Mouse (Mus musculus) gastrocnemius, adult 2 months (tissue): ENCODE data around the gene Cdkal1. TPM values are rescaled to one million over a fixed set of nuclear protein-coding genes. Genes with fewer than 3 reads are reported as not detected.
A peak's percentile ranks its signal among the peaks of the same experiment; 100 is the strongest.

Experiments
- DNase-seq: peaks from one replicate; pipeline ENCODE4 v3.0.0; 2022
- H3K27ac ChIP-seq: fragments of 200-600 bp; 2 replicates; pipeline ENCODE4 v1.8.1; 2022; ENCODE audit warnings: mild to moderate bottlenecking
- H3K4me3 ChIP-seq: fragments of 200-600 bp; 2 replicates; pipeline ENCODE4 v1.8.1; 2022; ENCODE audit warnings: mild to moderate bottlenecking, moderate library complexity
- CTCF ChIP-seq: fragments of 200-600 bp; IDR thresholded peaks from 2 replicates; pipeline ENCODE4 v1.8.1; 2022; ENCODE audit warnings: antibody characterized with exemption, mild to moderate bottlenecking, moderate library complexity
- intact Hi-C: fragments of 180-260 bp; cut with DNase I; formaldehyde crosslinking; loops from one replicate; pipeline ENCODE4 v1.15.1; 2025
- total RNA-seq, 2 experiments: library from RNA; stranded (reverse); gene quantifications; 2 replicates each; pipeline ENCODE4 v1.2.3; 2021

Gene Cdkal1
- total RNA-seq, 2 experiments from 2014 or later, result 35.4 to 35.5 TPM

DNA sequence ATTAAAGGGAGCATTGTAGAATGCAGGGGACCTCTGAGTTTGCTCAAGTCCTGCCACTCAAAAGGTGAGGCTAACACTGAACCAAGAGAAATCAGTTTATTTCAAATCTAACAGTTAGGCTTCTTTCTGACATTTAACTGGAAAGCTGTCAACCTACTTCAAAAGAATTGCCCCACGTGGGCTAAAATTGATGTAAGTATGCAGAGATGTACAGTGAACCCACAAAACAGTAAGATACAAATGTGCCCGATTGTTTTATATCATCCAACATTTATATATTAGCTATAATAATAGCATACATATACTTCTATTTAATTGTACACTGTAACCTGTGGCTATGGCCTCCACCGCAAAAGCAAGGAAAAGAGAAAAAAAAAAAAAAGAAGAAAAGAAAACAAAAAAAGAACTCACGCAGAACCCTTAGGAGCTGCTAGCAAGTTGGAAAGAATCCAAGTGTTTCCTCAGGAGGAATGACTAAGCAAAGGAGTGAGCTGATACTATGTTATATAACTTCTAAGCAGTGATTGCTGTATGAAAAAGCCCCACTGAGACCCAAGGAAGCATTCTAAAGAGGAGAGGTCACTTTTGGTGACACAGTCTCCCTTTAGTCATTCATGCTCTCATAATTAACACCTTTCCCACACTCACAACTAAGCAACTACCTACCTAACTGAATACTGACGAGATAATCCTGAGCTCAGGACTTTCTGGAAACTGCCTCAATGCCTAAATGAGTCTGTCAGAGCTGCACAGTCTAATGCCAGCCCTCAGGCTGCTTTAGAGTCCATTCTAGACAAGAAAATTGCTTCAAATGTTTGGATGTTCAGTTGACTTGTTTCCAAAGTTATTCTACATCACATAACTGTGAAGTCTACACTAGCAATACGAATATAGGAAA, 352.1 kb downstream of the Cdkal1 start:
- H3K4me3 ChIP-seq, result peak overlapping the region; percentile 5; the same call in 1 of the 2 replicates
- intact Hi-C loops, result no loop called here
- peak overlapping the region; percentile 69 for H3K27ac ChIP-seq
- DNase-seq, result no peak
- no peak for TF ChIP-seq CTCF

DNA sequence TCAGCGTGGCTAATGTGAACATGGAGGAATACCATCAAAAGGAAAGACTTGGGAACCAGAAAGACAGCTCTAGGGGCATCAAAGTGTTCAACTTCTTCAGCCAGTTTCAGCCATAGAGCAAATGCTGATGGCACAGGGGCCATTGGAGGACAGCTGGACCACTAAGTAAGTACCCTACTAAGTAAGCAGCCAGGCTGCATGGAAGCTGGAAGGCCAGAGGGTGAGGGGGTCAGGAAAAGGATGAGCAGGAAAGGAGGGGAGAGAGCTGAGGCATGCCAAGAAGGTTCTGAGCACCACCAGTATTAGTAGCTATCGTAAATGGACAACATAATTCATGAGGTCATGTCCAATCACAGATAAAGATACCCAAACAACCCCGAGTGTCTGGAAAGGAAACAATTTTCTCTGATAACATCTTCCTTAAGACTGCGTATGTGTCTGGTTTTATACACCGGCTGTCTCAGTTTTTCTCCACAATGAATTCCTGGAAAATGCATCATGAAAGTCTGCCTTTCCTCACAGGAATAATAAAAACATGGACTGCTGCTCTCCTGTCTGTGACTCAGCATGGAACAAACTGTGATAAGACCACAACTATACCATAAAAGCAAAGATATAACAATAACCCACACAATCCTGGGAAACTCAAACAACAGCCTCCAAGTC, 352.9 kb downstream of the Cdkal1 start:
- H3K27ac ChIP-seq, result peak overlapping the region; percentile 69
- no peak for TF ChIP-seq CTCF
- no peak overlapping the region for H3K4me3 ChIP-seq
- no peak for DNase-seq
- intact Hi-C loops, result no loop called here

DNA sequence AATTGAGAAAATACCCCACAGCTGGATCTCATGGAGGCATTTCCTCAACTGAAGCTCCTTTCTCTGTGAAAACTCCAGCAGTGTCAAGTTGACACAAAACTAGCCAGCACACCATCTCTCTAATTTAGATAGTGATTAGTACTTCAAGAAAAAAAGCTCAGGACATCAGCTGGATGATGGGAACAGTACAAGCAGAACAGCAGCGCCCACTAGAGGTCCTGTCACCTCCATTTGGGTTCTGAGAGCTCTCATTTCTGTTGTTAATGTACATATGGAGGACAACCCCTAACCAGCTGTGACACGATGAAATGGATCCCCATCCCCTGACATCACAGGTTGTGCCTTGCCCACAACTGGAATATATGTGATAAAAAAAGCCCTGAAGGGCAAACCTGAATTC, 354.3 kb downstream of the Cdkal1 start:
- no peak overlapping the region for H3K27ac ChIP-seq
- intact Hi-C loops, result no loop called here
- no peak overlapping the region for H3K4me3 ChIP-seq
- peak; percentile 5; the same call in 1 of the 2 replicates for TF ChIP-seq CTCF
- no peak for DNase-seq

DNA sequence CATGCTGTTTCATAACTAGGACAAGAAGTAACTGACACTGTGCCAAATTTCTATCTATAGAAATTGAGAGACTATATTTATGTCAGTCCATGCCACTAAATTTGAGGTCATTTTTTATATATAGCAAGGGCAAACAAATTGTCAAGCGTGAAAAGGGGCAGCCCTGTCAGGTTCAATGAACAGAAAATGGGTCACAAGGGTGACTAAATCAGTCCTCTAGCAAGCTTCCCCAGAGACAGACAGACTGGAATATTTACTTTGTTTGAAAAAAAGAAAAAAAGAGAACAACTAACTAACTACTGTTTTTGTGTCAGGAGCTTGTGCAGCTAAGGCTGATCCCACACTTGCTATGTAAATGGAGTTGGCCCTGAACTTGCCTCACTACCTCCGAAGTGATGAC, 355.7 kb downstream of the Cdkal1 start:
- H3K4me3 ChIP-seq, result no peak overlapping the region
- TF ChIP-seq CTCF, result no peak

DNA sequence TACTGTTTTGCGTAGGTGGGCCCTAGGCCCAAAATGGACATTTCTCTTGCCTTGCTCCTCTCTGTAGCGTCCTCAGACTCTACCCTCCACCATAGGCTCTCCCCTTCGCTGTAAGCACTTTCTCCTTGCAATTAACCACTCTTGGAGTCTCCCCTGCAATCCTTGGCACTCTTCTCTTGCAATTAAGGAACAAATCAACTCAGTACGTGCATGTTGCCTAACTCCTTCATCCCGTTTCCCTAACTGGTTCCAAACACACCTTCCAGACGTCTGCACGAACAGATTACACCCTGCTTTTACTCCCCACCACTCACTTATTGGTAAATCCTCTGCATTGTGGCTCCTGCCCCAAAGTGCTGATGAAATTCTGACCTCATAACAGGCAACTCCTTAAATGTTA, 358.2 kb downstream of the Cdkal1 start:
- Histone ChIP-seq H3K4me3 (no peak overlapping the region), H3K27ac (no peak overlapping the region)
- TF ChIP-seq CTCF, result no peak
- DNase-seq, result no peak
- intact Hi-C loops, result no loop called here

More for the DNA sequence above, 355.7 kb downstream of the Cdkal1 start:
- intact Hi-C loops, result no loop called here
- DNase-seq, result no peak
- no peak overlapping the region for H3K27ac ChIP-seq

DNA sequence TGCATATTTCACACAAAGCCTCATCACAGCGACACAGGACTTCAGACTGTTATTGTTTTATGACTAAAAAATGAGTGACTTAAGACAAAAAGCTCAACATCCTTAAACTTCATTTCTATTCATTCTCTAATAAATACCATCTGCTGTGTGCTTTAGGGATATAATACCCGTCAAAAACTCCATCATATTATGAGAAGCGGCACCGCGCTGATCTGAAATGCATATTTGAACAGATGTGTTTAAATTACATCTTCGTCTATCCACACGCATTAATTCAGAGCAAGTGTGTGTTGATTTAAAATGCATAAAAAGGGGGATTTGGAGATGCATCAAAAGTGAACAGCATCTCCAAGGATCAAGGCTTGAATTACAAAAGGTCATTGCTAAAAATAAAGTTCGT, 365.1 kb downstream of the Cdkal1 start:
- no peak for DNase-seq
- H3K4me3 ChIP-seq, result no peak overlapping the region
- intact Hi-C loops, result no loop called here
- TF ChIP-seq CTCF, result no peak
- H3K27ac ChIP-seq, result no peak overlapping the region

DNA sequence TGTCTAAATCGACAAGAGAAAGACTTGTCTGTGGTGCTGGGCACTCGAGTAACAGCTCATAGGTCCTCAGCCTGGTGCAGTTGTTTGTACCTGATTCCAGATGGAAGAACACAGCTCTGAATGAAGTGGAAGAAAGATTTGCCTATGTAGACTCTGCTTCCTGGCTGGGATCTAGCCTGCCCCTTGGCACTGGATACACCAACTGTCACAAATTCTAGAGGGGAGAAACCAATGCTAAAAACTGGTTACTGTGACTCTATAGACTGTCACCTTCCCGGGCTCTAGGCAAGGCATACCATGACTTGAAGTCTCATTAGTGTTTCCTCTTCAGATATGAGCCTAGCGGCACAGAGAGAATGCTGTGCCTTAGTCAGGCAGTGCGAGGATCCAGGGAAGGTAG, 366.0 kb downstream of the Cdkal1 start:
- intact Hi-C loops, result no loop called here
- no peak for TF ChIP-seq CTCF
- no peak for DNase-seq

DNA sequence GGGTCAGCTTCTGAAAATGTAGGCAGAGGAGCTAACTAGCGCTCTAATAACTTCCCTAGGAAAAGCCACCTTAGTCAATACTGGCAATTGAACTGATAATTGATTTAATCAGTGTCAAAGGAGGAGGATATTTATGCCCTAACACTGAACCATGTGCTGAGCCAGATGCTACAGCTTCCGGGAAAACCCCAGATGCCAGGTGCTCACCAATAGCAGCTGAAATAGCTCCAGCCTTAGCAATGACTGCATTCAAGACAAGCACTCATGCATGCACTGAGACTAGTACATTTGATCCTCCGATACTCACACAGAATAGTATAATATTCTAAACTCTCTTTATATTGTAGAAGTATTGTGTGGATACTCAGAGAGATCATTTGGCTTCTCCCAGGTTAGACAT, 368.8 kb downstream of the Cdkal1 start:
- Histone ChIP-seq H3K4me3 (no peak overlapping the region), H3K27ac (no peak overlapping the region)
- no peak for TF ChIP-seq CTCF
- no peak for DNase-seq
- intact Hi-C loops, result no loop called here

More for the DNA sequence above, 366.0 kb downstream of the Cdkal1 start:
- Histone ChIP-seq H3K27ac (no peak overlapping the region), H3K4me3 (no peak overlapping the region)

DNA sequence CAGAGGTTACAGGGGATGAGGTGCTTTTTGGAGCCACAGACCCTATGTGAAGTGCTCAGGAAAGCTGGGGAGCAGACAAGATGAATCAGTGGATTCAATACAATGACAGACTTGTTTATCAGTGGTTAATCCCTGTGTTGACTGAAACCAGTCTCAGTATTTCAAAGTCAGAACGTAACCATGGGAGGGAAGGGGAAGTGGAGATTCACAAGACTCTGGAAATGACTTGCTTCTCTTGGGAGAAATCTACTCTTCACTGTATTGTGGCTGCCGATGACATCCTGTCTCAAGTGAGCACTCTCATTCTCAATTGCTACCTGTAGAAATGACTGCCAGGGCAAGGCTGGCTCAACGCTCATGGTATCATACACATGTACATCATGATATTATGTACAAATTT, 371.5 kb downstream of the Cdkal1 start:
- intact Hi-C loops, result no loop called here
- Histone ChIP-seq H3K4me3 (no peak overlapping the region), H3K27ac (no peak overlapping the region)
- no peak for TF ChIP-seq CTCF
- no peak for DNase-seq

DNA sequence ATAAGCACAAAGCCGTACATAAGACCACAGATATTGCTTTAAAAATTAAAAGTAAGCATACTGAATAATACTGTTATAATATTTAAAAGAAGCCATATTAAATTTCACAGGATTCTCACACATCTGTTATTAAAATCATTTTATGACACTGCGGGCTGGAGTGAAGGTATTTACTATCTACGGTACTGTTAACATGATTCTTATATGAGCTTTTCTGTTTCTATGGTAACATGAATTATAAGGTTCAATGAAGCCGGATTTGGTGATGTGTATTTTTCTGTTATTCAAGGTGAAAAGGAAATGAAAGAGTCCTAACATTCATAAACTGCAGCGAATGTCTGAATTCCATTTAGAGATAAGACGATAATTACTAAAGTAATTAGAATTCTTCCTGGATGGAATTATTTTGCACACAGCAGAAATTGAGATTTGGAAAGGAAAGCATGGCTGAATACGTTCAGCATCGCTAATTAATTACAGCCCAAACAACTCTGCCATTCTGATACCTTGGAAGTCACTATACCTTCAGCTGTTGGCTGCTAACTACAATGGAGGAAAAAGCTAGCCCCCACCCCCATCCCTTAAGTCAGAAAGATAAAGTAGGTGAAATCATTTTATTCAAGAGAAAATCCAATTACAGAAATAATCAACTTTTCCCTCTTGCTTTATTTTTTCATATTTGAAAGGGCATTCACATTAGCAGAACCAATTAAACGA, 373.2 kb downstream of the Cdkal1 start:
- Histone ChIP-seq H3K4me3 (no peak overlapping the region), H3K27ac (no peak overlapping the region)
- no peak for DNase-seq
- intact Hi-C loops, result no loop called here
- no peak for TF ChIP-seq CTCF

DNA sequence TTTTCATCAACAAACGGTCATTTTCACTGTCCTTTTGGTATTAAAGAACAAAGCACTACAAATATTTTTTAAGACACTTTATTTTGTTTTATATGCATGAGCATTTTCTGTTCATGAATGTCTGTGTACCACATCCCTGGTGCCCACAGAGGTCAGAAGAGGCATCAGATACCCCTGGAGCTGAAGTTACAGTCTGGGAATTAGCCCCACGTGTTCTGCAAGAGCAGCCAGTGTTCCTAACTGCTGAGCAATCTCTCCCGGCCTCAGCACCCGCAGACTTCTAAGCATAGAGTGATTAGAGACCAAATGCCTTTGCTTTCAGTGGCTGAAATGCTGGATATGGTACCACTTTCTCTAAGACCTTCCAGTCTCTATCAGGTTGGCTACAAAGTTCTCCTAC, 379.1 kb downstream of the Cdkal1 start:
- DNase-seq, result no peak
- intact Hi-C loops, result no loop called here
- TF ChIP-seq CTCF, result no peak
- Histone ChIP-seq H3K27ac (peak overlapping the region; percentile 20; the same call in 1 of the 2 replicates), H3K4me3 (no peak overlapping the region)

DNA sequence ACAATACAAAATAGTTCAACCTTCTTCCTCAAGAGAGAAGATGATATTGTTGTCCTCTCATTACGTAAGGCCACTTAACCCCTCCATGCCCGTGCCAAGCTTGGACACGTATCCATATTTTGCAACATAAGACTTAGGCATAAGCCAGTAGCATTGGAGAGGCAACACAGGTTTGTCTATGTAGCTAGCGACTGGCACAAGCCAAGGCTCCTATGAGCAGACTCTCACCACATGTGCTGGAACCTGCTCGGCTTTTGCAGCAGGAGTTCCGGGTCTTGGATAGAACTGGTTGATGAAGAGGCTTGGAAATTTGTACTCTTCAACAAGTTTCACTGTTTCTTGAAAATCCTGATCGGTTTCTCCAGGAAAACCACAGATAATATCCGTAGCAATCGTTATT, 381.2 kb downstream of the Cdkal1 start:
- no peak for TF ChIP-seq CTCF
- intact Hi-C loops, result no loop called here
- H3K4me3 ChIP-seq, result no peak overlapping the region
- no peak overlapping the region for H3K27ac ChIP-seq
- no peak for DNase-seq

DNA sequence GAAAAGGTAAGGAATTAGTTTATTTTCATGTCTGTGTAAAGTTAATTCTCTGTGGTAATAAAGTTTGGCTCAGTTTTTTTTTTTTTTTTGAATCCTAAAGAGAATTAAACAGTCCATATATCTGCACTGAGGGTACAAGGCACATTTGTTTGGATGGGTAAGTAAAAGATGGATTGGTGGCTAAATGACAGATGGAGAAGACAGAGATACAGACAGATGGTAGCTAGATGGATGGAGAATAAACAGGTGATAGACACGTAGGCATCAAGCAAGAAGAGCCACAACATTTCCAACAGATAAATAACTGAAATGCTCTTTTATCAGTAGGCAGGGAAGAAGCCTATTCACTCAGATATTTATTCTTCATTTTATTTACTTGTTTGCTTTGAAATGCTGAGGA, 381.7 kb downstream of the Cdkal1 start:
- no peak for TF ChIP-seq CTCF
- intact Hi-C loops, result no loop called here
- DNase-seq, result no peak
- Histone ChIP-seq H3K27ac (no peak overlapping the region), H3K4me3 (no peak overlapping the region)
